Mouse (Mus musculus) cerebellum, adult 2 months (tissue): ENCODE data around the gene Smpdl3b.

Experiments
- CTCF ChIP-seq: fragments of 200-500 bp; IDR thresholded peaks from 2 replicates; pipeline ENCODE4 v1.5.1; 2011; ENCODE audit warnings: low read depth, mild to moderate bottlenecking, control low read depth, low read length, moderate library complexity, borderline replicate concordance; ENCODE audit not compliant: insufficient read depth
- POLR2A ChIP-seq: fragments of 200-500 bp; IDR thresholded peaks from 2 replicates; pipeline ENCODE4 v1.6.1; 2011; ENCODE audit warnings: low read length, control low read depth, borderline replicate concordance; ENCODE audit not compliant: insufficient read depth

- no peak for TF ChIP-seq CTCF
- no peak for TF ChIP-seq POLR2A
These were observed 14.7 kb upstream of the Smpdl3b start for GRCm38 (mm10) chr4:132771776-132772175.
